Mouse (Mus musculus) megakaryocyte, embryonic 14.5 days (primary cell): ENCODE data around the gene 4930522H14Rik.

Experiments used
- FLI1 ChIP-seq: IDR thresholded peaks from 2 replicates; pipeline ENCODE4 v1.6.1; 2012; ENCODE audit warnings: low read length, inconsistent platforms, mixed read lengths
- GATA1 ChIP-seq: IDR thresholded peaks from 3 replicates; pipeline ENCODE4 v1.6.1; 2012; ENCODE audit warnings: mixed read lengths, low read length, inconsistent platforms, borderline replicate concordance

- TF ChIP-seq GATA1 (no peak), FLI1 (no peak)
These were observed 15.4 kb upstream of the 4930522H14Rik start for GRCm38 (mm10) chr4:109546538-109546937.
